Mouse (Mus musculus) heart, embryonic 15.5 days (tissue): ENCODE data around the gene Gm9964. TPM values are rescaled to one million over a fixed set of nuclear protein-coding genes. Genes with fewer than 3 reads are reported as not detected.

ENCODE experiments used
- ATAC-seq: fragments of 200-750 bp; cut with Nextera tagmentation; replicated peaks from 2 replicates; pipeline ENCODE4 v1.8.0; 2017; ENCODE audit warnings: low read depth, moderate TSS enrichment; ENCODE audit not compliant: insufficient number of reproducible peaks, insufficient read depth, low FRiP score
- H3K27ac ChIP-seq: fragments of 300-500 bp; sonication (generic); 2 replicates; pipeline ENCODE4 v1.5.1; 2015; ENCODE audit warnings: mild to moderate bottlenecking, inconsistent platforms
- H3K27me3 ChIP-seq: fragments of 300-500 bp; sonication (generic); 2 replicates; pipeline ENCODE4 v1.6.1; 2015; ENCODE audit warnings: inconsistent platforms
- H3K36me3 ChIP-seq: fragments of 300-500 bp; sonication (generic); 2 replicates; pipeline ENCODE4 v1.6.1; 2015; ENCODE audit warnings: mild to moderate bottlenecking, inconsistent platforms
- H3K4me1 ChIP-seq: fragments of 300-500 bp; sonication (generic); replicated peaks from 2 replicates; pipeline ENCODE4 v1.6.1; 2015; ENCODE audit warnings: inconsistent platforms
- H3K4me2 ChIP-seq: fragments of 300-500 bp; sonication (generic); 2 replicates; pipeline ENCODE4 v1.6.1; 2015; ENCODE audit warnings: inconsistent platforms, mild to moderate bottlenecking, moderate library complexity
- H3K4me3 ChIP-seq: fragments of 300-500 bp; sonication (generic); 2 replicates; pipeline ENCODE4 v1.5.1; 2015; ENCODE audit warnings: mild to moderate bottlenecking, inconsistent platforms
- H3K9ac ChIP-seq: fragments of 300-500 bp; sonication (generic); 2 replicates; pipeline ENCODE4 v1.6.1; 2015; ENCODE audit warnings: mild to moderate bottlenecking, inconsistent platforms
- H3K9me3 ChIP-seq: fragments of 300-500 bp; sonication (generic); replicated peaks from 2 replicates; pipeline ENCODE4 v1.6.1; 2016; ENCODE audit warnings: inconsistent platforms
- WGBS: fragments of 180-500 bp; shearing (Covaris S2); methylation state at CpG from one replicate; pipeline ENCODE4 v1.1.7; 2015; ENCODE audit warnings: mixed read lengths; 5-methylcytosine and 5-hydroxymethylcytosine counted together
- polyA plus RNA-seq: library from polyadenylated mRNA; unstranded; fragments of >200 nt; fragmentation: Nextera tagmentation; extraction: Ambion mirVana; gene quantifications from 2 replicates; pipeline ENCODE4 v1.2.1, GENCODE M21; 2015

Gene Gm9964
- not detected in 2 replicates for polyA plus RNA-seq

DNA sequence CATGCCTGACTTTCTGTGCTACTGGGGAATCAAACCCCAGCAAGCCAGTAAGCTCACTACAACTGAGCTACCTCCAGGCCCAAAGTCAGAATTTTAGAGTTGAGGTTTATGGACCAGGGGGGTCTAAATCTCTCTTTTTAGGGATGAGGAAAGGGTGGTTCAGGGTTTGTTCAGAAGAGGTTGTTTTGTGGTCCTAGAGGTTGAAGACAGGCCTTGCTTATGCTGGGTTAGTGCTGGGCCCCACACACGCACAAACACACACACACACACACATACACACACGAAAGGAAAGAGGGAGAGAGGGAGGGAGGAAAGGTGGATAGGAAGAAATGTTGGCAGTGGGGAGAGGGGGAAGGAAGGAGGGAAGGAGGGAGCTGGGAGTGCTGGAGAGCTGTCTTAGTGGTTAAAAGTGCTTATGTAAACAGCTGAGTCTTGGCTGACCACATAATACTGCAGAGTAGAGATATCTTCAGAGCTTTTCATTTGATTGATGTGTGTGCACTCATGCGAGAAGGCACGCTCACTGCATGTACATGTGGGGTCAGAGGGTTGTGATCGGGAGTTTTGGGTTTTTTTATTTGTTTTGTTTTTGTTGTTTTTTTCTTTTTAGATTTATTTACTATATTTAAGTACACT lies at the start of gene Gm9964:
Gene Gm9964, minus strand, starts transcription at position 51 of the 636 bp plus-strand sequence.
- no peaks in the 10 kb centered on the region for H3K4me1 ChIP-seq
- no peak within 1 kb of the TSS for H3K4me2 ChIP-seq
- H3K27ac ChIP-seq: no peak within 1 kb of the TSS
- H3K9ac ChIP-seq: no peak within 1 kb of the TSS
- H3K4me3 ChIP-seq: no peak within 1 kb of the TSS
- 72% methylated on average over 5 of the region's 5 CpGs for WGBS
- H3K36me3 ChIP-seq: no peaks in the 10 kb centered on the region
- H3K9me3 ChIP-seq: no peaks in the 10 kb centered on the region
- no peaks in the 10 kb centered on the region for H3K27me3 ChIP-seq
- ATAC-seq: no peak

DNA sequence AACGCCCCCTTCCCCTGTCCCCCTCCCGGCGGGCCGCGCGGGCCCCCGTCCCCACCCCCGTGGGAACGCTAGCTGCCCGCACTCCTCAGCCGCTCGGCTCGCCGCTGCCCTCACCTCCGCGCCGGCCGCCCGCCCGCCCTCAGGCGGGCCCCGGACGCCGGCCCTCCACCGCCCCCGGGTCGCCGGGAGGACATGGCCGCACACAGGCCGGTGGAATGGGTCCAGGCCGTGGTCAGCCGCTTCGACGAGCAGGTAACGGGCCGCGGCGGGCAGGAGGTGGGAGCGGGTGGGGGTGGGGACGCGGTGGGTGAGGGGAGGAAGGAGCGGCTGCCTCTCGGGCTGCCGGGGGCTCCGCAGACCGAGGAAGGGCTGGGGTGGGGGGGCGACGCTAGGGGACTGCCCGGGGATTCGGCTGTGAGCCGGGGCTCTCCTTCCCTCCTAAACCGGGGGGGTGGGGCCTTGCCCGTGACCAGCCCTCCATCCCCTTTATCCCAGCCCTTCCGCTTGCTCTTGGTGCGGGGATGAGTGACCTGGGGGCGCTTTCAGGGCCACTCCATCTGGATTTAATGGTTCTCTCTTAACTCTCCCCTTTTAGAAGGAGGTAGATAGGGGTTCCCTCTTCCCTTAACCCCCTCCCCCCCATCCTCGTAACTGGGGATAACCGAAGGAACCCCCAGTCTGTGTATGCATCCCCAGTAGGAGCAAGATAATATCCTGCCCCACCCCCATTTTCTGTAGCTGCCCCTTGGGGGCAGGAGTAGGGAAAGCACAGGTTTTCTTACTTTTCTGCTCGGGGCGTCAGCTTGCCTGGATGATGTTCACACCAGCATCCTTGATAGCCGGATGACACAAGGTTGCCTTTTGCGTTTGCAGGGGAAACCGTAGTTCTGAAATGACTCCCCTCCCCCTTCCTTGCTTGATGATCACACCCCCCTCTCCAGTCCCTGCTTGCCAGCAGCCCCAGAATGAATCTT lies 43.4 kb upstream of the Gm9964 start:
- Histone ChIP-seq H3K4me2 (peak overlapping the region; percentile 82), H3K27me3 (no peaks in the 10 kb centered on the region), H3K9me3 (no peaks in the 10 kb centered on the region), H3K27ac (peak overlapping the region; percentile 93), H3K36me3 (no peaks in the 10 kb centered on the region), H3K4me3 (peak overlapping the region; percentile 89), H3K4me1 (peaks cover 28% of the 10 kb centered on the region), H3K9ac (peak overlapping the region; percentile 94)
- peak; percentile 73 for ATAC-seq
- WGBS: under 1% methylated on average over 40 of the region's 63 CpGs

GRCm38 (mm10) chr11:79339234-79339807 lies 42.6 kb upstream of the Gm9964 start, which contains the start of gene Nf1:
Gene Nf1 (plus strand): TSS chr11:79339693.
- Histone ChIP-seq H3K9me3 (no peaks in the 10 kb centered on the region), H3K4me3 (peak within 1 kb of the TSS; percentile 89), H3K36me3 (no peaks in the 10 kb centered on the region), H3K9ac (peak within 1 kb of the TSS; percentile 94), H3K27me3 (no peaks in the 10 kb centered on the region), H3K4me1 (peaks cover 28% of the 10 kb centered on the region), H3K4me2 (peak within 1 kb of the TSS; percentile 82), H3K27ac (peak within 1 kb of the TSS; percentile 93)
- 0% methylated on average over 44 of the region's 49 CpGs for WGBS
- ATAC-seq: peak; percentile 91

GRCm38 (mm10) chr11:79338621-79339020 lies 41.9 kb upstream of the Gm9964 start:
- no peaks in the 10 kb centered on the region for H3K27me3 ChIP-seq
- WGBS: 44% methylated on average over 4 of the region's 4 CpGs
- no peaks in the 10 kb centered on the region for H3K9me3 ChIP-seq
- no peaks in the 10 kb centered on the region for H3K36me3 ChIP-seq
- H3K4me1 ChIP-seq: peaks cover 28% of the 10 kb centered on the region
- H3K9ac ChIP-seq: peak overlapping the region; percentile 94
- H3K27ac ChIP-seq: peak overlapping the region; percentile 93
- H3K4me2 ChIP-seq: peak overlapping the region; percentile 82
- no peak for ATAC-seq
- peak overlapping the region; percentile 89 for H3K4me3 ChIP-seq

DNA sequence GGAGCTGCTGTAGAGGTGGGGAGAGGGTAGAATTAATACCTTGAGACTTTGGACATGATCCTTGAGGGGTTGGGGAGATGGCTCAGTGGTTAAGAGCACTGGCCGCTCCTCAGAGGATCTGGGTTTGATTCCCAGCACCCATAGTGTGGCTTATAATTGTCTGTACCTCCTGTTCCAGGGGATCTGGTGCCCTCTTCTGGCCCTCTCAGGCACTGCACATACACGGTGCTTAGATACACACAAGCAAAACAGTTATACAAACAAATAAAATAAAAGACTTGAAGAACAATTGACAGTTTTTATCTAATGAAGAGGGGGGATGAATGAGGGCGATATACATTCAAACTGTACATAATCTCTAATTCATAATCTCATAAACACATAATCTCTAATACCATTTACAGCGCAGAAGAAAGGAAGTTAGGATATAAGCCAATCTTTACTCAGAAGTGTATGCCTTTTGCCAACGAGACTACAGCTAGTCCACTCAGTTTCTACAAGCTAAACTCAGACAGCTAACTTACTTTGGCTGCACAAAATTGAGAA lies 40.1 kb upstream of the Gm9964 start:
- Histone ChIP-seq H3K4me1 (peaks cover 28% of the 10 kb centered on the region), H3K27me3 (no peaks in the 10 kb centered on the region), H3K27ac (no peak overlapping the region), H3K4me3 (no peak overlapping the region), H3K4me2 (no peak overlapping the region), H3K36me3 (no peaks in the 10 kb centered on the region), H3K9me3 (no peaks in the 10 kb centered on the region), H3K9ac (no peak overlapping the region)
- 86% methylated on average over 5 of the region's 5 CpGs for WGBS
- ATAC-seq: no peak

- Histone ChIP-seq H3K36me3 (no peaks in the 10 kb centered on the region), H3K4me3 (no peak overlapping the region), H3K4me1 (peaks cover 15% of the 10 kb centered on the region), H3K9ac (no peak overlapping the region), H3K27ac (no peak overlapping the region), H3K9me3 (no peaks in the 10 kb centered on the region), H3K4me2 (no peak overlapping the region), H3K27me3 (no peaks in the 10 kb centered on the region)
- ATAC-seq: no peak
- 84% methylated on average over 6 of the region's 6 CpGs for WGBS
These were observed 38.4 kb upstream of the Gm9964 start for GRCm38 (mm10) chr11:79335077-79335476.

- H3K9ac ChIP-seq: no peak overlapping the region
- no peaks in the 10 kb centered on the region for H3K36me3 ChIP-seq
- WGBS: 95% methylated on average over 1 of the region's 1 CpGs
- H3K4me1 ChIP-seq: no peaks in the 10 kb centered on the region
- H3K27ac ChIP-seq: no peak overlapping the region
- no peak overlapping the region for H3K4me3 ChIP-seq
- no peak overlapping the region for H3K4me2 ChIP-seq
- no peak for ATAC-seq
- H3K9me3 ChIP-seq: no peaks in the 10 kb centered on the region
- no peaks in the 10 kb centered on the region for H3K27me3 ChIP-seq
These were observed 32.9 kb upstream of the Gm9964 start for GRCm38 (mm10) chr11:79329585-79329984.

DNA sequence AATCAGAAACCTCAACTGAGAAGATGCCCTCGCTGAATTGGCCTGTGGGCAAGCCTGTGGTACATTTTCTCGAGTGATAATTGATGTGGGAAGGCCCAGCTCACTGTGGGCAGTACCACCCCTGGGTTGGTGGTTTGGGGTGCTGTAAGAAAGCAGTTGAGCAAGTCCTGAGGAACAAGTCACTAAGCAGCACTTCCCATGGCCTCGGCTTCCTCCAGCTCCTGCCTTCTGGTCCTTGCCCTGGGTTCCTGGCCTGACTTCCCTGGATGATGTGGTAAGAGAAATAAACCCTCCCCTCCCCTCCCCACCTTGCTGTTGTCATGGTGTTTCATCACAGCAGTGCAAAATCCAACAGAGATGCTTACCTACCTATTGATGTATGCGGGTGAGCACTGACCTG lies 31.4 kb upstream of the Gm9964 start:
- Histone ChIP-seq H3K9me3 (no peaks in the 10 kb centered on the region), H3K4me3 (no peak overlapping the region), H3K27ac (no peak overlapping the region), H3K4me2 (no peak overlapping the region), H3K4me1 (no peaks in the 10 kb centered on the region), H3K9ac (no peak overlapping the region), H3K36me3 (no peaks in the 10 kb centered on the region), H3K27me3 (no peaks in the 10 kb centered on the region)
- ATAC-seq: no peak
- 87% methylated on average over 4 of the region's 4 CpGs for WGBS

DNA sequence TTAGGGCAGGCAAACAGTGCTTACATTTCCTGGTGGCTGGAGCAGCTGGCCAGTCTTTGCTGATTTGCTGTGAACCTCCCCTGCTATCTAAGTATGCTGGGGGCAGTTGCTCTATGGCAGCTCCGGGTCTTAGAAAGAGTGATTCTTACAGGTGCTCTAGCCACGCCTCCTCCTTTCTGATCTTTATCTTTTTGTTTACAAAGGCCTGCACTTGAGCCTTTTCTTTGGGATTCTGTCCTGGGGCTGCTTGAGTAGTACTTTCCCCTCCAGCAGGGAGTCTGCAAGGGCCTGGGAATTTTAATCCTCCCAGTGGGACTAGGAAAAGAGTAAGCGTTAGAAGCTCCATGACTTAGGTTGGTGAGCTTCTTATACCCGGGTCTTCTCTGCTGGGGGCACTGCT lies 30.4 kb upstream of the Gm9964 start:
- Histone ChIP-seq H3K36me3 (no peaks in the 10 kb centered on the region), H3K9ac (no peak overlapping the region), H3K27ac (no peak overlapping the region), H3K4me2 (no peak overlapping the region), H3K4me3 (no peak overlapping the region), H3K9me3 (no peaks in the 10 kb centered on the region), H3K4me1 (no peaks in the 10 kb centered on the region), H3K27me3 (no peaks in the 10 kb centered on the region)
- no peak for ATAC-seq
- WGBS: 32% methylated on average over 4 of the region's 4 CpGs

GRCm38 (mm10) chr11:79325663-79326062 lies 29.0 kb upstream of the Gm9964 start:
- Histone ChIP-seq H3K4me1 (no peaks in the 10 kb centered on the region), H3K4me2 (no peak overlapping the region), H3K9ac (no peak overlapping the region), H3K27me3 (no peaks in the 10 kb centered on the region), H3K27ac (no peak overlapping the region), H3K9me3 (no peaks in the 10 kb centered on the region), H3K36me3 (no peaks in the 10 kb centered on the region), H3K4me3 (no peak overlapping the region)
- no peak for ATAC-seq
- 70% methylated on average over 8 of the region's 8 CpGs for WGBS
